Comparison of ENCODE assay signal across 14 mouse cellular contexts in genomic region chr4:58496743-58497142, GRCm38 (mm10).
"Had no signal": no experiment of that assay in that cellular context is flagged by ENCODE, and none has a peak within 500 bp of the region (broad histone marks: within the 10 kb centered on the region; RNA-seq: fewer than 3 reads in every experiment).

No protein-coding gene starts in this region.

- H3K27me3 ChIP-seq: limb, embryonic 12.5 days; liver, embryonic 13.5 days; midbrain, embryonic 15.5 days; neural tube, embryonic 12.5 days had no signal

- H3K4me1 ChIP-seq: liver, embryonic 13.5 days; megakaryocyte, embryonic 14.5 days; neural tube, embryonic 12.5 days had no signal

- H3K27ac ChIP-seq: kidney, postnatal 0 days; layer of hippocampus, adult 2 months; limb, embryonic 12.5 days; liver, embryonic 13.5 days; macrophage; midbrain, embryonic 15.5 days; neural tube, embryonic 12.5 days had no signal

- H3K4me2 ChIP-seq: limb, embryonic 12.5 days; liver, embryonic 13.5 days; midbrain, embryonic 11.5 days; midbrain, embryonic 15.5 days; neural tube, embryonic 12.5 days had no signal

- H3K36me3 ChIP-seq: liver, embryonic 13.5 days; midbrain, embryonic 15.5 days; neural tube, embryonic 12.5 days had no signal

- H3K9me3 ChIP-seq: limb, embryonic 12.5 days; liver, embryonic 13.5 days; megakaryocyte, embryonic 14.5 days; midbrain, embryonic 15.5 days; neural tube, embryonic 12.5 days had no signal

- H3K9ac ChIP-seq: limb, embryonic 12.5 days; liver, embryonic 13.5 days; liver, postnatal 0 days; midbrain, embryonic 15.5 days; neural tube, embryonic 12.5 days had no signal

- H3K4me3 ChIP-seq: layer of hippocampus, adult 2 months; limb, embryonic 12.5 days; liver, embryonic 13.5 days; megakaryocyte, embryonic 14.5 days; midbrain, embryonic 15.5 days; neural tube, embryonic 12.5 days had no signal

- DNase-seq: kidney, postnatal 36 days; liver; liver, embryonic 13.5 days; liver, postnatal 0 days; lung, postnatal 10 days; thymus, postnatal 4 days had no signal

- ATAC-seq: liver, postnatal 0 days; midbrain, embryonic 15.5 days had no signal
